Mouse (Mus musculus): ENCODE measurements around the gene Zfp384.
A peak's percentile ranks its signal among the peaks of the same experiment; 100 is the strongest.

Gene Zfp384

DNA sequence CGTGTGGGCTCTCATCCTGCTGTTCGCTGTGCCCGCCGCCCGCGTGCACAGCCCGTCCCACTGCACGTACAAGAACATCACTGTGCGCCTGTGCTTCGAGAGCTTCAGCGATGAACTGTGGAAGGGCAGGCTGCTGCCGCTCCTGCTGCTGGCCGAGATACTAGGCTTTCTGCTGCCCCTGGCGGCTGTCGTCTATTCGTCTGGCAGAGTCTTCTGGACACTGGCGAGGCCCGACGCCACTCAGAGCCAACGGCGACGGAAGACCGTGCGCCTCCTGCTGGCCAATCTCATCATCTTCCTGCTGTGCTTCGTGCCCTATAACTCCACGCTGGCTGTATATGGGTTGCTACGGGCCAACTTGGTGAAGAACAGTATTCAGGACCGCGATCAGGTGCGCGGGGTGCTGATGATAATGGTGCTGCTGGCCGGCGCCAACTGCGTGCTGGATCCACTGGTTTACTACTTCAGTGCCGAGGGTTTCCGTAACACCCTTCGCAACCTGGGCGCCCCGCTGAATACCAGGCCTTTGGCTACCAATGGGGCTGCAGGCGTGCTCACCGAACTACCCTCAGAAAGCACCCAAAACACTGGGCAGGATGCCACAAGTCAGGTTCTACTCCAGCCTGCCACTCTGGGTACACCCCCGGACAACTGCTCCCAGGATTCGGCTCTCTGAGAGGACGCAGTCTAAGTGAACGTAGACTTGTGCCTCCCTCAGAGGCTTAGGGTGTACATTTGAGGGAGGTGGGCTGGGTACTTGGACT is 73.0 kb downstream of the Zfp384 start:
- DNase-seq (ENCODE audit: low read depth, low spot score): peak; percentile 78

DNA sequence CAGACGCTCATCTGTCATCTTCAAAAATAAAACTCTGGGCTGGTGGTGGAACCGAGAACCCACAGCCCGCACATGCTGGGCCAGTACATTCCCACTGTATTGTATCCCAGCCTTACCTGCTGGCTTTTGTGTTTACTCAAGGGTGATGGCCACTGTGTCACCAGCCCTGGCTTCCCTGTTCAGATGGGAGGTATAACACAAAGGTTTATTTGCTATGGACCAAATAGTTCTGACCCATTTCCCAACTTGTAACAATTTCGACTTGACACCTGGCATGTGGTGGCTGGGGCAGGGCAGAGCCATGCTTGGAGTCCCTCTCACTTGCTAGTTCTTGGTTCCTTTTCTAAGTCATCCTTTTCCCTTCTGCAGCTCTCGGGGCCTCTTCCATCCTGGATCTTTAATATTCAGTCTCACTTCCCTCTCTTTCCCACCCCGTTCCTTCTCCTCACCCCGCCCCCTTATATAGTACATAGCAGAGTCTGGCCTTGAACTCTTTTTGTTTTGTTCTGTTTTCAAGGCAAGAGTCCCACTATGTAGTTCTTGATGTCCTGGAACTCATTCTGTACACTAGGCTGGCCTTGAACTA is 73.9 kb downstream of the Zfp384 start:
- no peak for DNase-seq (ENCODE audit: low read depth, low spot score)

DNA sequence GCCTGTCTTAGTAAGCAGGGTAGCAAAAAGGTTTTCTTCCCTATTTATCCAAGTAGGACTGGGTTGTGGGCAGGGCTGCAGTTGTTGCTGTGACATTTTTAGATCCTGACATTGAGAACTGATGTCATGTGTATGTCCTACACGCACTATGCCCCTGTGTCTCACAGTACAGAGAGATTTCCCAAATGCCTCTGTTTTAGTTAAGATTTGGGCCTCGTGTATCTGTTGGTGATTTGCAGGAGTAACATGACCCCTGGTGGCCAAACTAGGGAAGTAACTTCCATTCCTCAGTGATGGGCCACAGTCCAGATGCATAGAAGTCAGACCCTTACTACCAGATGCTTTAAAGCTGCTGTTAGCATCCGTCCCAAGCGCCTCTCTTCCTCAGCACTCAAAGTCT is 75.5 kb downstream of the Zfp384 start:
- no peak for DNase-seq (ENCODE audit: low read depth, low spot score)

Measured in retina, adult 2 months (tissue).